Mouse (Mus musculus): ENCODE data around the gene Sec14l4. TPM values are rescaled to one million over a fixed set of nuclear protein-coding genes. Genes with fewer than 3 reads are reported as not detected.

Gene Sec14l4
- polyA plus RNA-seq, 1 experiment from 2014 or later: 6.3 TPM

DNA sequence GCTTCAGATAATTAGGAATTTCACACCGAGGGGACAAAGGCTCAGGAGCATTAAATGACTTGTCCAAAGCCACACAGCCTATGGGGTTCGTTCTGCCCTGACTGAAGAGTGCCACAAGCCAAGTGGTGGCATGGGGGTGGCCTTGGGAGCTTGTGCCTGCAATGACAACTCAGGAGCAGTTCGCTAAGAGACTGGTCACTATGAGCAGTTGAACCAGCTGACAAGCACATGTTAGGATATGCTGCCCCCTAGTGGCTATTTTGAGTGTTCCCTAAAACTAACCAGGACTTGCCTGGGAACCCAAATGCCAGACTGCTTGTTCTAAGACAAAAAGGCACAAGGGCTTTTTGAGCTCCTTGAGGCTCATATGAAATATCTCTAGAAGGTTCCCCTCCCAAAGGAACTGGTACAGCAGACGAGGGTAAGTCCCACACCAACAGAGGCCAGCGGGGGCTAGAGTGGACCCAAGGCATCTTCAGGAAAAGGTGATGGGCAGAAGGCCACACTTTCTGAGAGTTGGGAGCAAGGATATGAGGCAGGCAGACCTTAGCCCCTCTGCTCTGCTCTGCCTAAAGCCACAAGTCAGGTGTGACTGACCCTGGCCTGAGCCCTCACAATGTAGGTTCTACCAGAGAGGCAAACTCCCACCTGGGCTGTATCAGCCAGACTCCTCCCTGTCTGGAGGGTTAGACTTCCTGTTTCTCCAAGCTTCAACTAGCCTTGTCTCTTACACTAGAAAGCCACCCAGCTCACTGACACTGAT is 52.2 kb downstream of the Sec14l4 start:
- H3K36me3 ChIP-seq (ENCODE audit: control insufficient read depth, insufficient read depth): no peaks in the 10 kb centered on the region
- no peaks in the 10 kb centered on the region for H3K27me3 ChIP-seq (ENCODE audit: control insufficient read depth, insufficient read depth, low read depth, low read length)
- H3K4me2 ChIP-seq (ENCODE audit: low read depth, low read length): no peak overlapping the region
- H3K9ac ChIP-seq (ENCODE audit: low read depth, low read length): no peak overlapping the region
- H3K27ac ChIP-seq (ENCODE audit: low read length): no peak overlapping the region
- no peaks in the 10 kb centered on the region for H3K9me3 ChIP-seq (replicated peaks; ENCODE audit: control insufficient read depth, low read length)
- no peak for ATAC-seq (ENCODE audit: low read depth)
- H3K4me3 ChIP-seq (ENCODE audit: low read depth, low read length): no peak overlapping the region
- no peaks in the 10 kb centered on the region for H3K4me1 ChIP-seq (ENCODE audit: control insufficient read depth, low read depth, low read length)
- WGBS (ENCODE audit: insufficient replicate concordance): 30% methylated on average over 5 of the region's 5 CpGs

DNA sequence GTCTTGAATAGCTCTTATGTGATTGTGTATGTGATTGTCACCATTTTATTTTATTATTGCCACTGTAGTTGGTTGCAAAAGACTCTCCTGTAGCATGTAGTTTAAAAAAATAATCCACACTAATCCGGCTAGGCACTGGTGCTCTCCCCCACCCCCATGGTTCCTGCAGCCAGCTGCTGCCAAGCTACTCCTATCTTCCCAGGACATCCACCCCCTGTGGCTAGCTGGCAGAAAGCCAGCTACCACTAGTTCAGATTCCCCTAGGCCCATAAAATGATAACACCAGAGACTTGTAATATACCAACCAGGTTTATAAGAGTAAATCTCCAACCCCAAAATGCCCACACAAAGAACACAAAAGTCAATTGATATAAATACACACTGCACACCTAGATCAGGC is 55.0 kb downstream of the Sec14l4 start:
- Histone ChIP-seq H3K4me2 (ENCODE audit: low read depth, low read length) (no peak overlapping the region), H3K27me3 (ENCODE audit: control insufficient read depth, insufficient read depth, low read depth, low read length) (no peaks in the 10 kb centered on the region), H3K9me3 (replicated peaks; ENCODE audit: control insufficient read depth, low read length) (peaks cover 4% of the 10 kb centered on the region), H3K27ac (ENCODE audit: low read length) (no peak overlapping the region), H3K36me3 (ENCODE audit: control insufficient read depth, insufficient read depth) (peaks cover 5% of the 10 kb centered on the region), H3K9ac (ENCODE audit: low read depth, low read length) (no peak overlapping the region), H3K4me3 (ENCODE audit: low read depth, low read length) (no peak overlapping the region), H3K4me1 (ENCODE audit: control insufficient read depth, low read depth, low read length) (no peaks in the 10 kb centered on the region)
- ATAC-seq (ENCODE audit: low read depth): no peak
- WGBS (ENCODE audit: insufficient replicate concordance): 30% methylated on average over 1 of the region's 1 CpGs

DNA sequence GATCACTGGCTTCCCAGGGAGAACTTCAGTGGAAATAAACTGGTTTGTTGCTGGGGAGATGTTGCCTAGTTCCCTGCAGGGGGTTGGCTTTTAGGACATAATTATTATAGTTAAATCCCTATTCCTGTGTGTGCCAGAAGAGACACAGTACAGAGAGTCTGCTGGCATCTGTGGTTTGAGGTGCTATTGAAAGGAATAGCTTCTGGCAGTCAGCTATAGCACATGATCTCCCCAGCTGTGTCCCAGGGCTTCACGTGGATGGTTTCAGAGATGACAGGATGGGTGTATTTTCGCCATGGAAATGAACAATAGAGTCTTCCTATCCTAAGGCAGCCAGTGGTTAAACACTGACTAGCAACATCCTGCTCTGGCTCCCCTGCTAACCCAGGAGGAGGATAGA is 56.0 kb downstream of the Sec14l4 start:
- no peak overlapping the region for H3K4me3 ChIP-seq (ENCODE audit: low read depth, low read length)
- H3K9me3 ChIP-seq (replicated peaks; ENCODE audit: control insufficient read depth, low read length): peaks cover 4% of the 10 kb centered on the region
- no peak overlapping the region for H3K4me2 ChIP-seq (ENCODE audit: low read depth, low read length)
- H3K27ac ChIP-seq (ENCODE audit: low read length): no peak overlapping the region
- H3K36me3 ChIP-seq (ENCODE audit: control insufficient read depth, insufficient read depth): peaks cover 15% of the 10 kb centered on the region
- no peaks in the 10 kb centered on the region for H3K27me3 ChIP-seq (ENCODE audit: control insufficient read depth, insufficient read depth, low read depth, low read length)
- ATAC-seq (ENCODE audit: low read depth): no peak
- H3K4me1 ChIP-seq (ENCODE audit: control insufficient read depth, low read depth, low read length): no peaks in the 10 kb centered on the region
- no peak overlapping the region for H3K9ac ChIP-seq (ENCODE audit: low read depth, low read length)
- WGBS (ENCODE audit: insufficient replicate concordance): 48% methylated on average over 2 of the region's 2 CpGs

DNA sequence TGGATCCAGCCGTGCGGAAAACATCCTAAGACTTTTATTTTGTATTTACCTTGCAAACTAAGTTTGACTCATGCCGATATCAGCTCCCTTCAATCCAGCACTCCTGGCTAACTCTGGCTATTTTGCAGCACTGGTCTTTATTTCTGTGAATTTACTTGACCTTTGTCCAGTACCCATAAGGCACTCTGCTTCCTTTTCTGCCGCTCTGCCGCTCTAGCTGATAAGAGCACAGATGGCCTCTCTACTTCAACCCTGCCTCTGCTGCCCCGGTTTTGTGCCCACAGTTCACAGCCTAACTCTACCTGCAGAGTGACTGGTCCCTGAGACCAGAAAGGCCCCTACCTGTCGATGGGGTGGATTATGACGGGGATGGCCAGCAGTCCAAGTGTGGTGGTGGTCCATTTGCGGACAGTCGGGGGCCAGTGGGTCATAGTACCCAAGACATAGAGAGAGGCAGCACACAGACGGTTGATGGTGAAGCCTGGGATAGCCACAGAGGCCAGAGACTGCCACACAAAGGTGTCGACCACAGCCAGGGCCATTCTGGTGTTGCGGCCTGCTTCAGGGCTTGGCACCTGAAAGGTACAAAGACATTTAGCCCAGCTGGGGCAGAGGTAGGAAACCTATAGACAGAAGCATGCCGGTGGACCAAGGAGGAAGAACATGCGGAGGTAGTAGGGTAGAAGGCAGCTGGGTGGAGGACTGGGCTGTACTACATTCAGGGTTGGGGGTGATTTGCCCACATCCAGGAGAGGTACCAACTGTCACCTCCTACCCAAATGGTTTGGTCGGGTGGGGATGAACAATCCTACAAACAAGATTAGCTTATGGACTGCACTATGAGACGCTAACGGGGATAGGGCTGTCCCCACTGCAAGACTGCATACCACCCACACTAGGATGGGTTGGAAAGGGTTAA is 62.5 kb downstream of the Sec14l4 start:
- WGBS (ENCODE audit: insufficient replicate concordance): 64% methylated on average over 18 of the region's 18 CpGs
- H3K36me3 ChIP-seq (ENCODE audit: control insufficient read depth, insufficient read depth): peaks cover 23% of the 10 kb centered on the region
- peak overlapping the region; percentile 86 for H3K4me2 ChIP-seq (ENCODE audit: low read depth, low read length)
- H3K9me3 ChIP-seq (replicated peaks; ENCODE audit: control insufficient read depth, low read length): peaks cover 4% of the 10 kb centered on the region
- peak overlapping the region; percentile 20 for H3K27ac ChIP-seq (ENCODE audit: low read length)
- peaks cover 32% of the 10 kb centered on the region for H3K4me1 ChIP-seq (ENCODE audit: control insufficient read depth, low read depth, low read length)
- peak overlapping the region; percentile 76 for H3K9ac ChIP-seq (ENCODE audit: low read depth, low read length)
- no peak for ATAC-seq (ENCODE audit: low read depth)
- H3K27me3 ChIP-seq (ENCODE audit: control insufficient read depth, insufficient read depth, low read depth, low read length): no peaks in the 10 kb centered on the region
- H3K4me3 ChIP-seq (ENCODE audit: low read depth, low read length): peak overlapping the region; percentile 72

DNA sequence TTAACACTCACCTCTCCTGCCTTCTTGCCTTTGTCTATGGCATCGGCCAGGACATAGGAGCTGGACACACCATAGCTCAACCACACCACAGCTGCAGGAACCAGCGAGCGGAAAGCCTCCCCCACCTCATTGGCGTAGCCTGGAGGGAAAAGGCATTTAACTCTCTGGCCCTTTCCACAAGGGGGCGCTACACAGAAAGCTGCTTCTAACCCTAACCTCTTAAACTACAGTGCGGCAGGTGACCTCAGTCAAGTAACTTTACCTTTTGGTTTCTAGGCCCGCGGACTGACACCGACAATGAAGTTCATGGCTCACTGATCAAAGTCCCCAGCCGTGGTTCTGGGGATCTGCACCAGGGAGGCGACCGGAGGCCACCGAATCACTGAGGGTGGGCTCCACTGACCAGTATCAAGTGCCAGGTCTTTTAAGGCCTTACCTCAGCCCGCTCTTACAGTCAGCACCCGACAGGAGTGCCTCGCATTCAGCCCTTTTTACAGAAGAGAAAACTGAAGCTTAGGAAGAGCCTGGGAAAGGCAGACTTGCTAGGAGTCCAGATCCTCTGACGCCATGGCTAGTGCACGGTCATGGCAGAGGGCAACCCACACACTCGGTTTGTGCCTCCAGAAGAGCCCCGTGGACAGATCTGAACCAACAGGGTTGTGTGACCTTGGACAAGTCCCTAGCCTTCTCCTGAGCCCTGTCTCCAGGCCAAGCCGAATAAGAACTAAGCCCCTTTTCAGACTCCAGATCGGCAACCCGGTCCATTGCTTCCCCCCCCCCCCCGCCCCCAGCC is 63.3 kb downstream of the Sec14l4 start:
- Histone ChIP-seq H3K36me3 (ENCODE audit: control insufficient read depth, insufficient read depth) (peaks cover 23% of the 10 kb centered on the region), H3K9me3 (replicated peaks; ENCODE audit: control insufficient read depth, low read length) (peaks cover 4% of the 10 kb centered on the region), H3K27me3 (ENCODE audit: control insufficient read depth, insufficient read depth, low read depth, low read length) (no peaks in the 10 kb centered on the region), H3K27ac (ENCODE audit: low read length) (peak overlapping the region; percentile 81), H3K4me2 (ENCODE audit: low read depth, low read length) (peak overlapping the region; percentile 86), H3K4me3 (ENCODE audit: low read depth, low read length) (peak overlapping the region; percentile 72), H3K9ac (ENCODE audit: low read depth, low read length) (peak overlapping the region; percentile 76), H3K4me1 (ENCODE audit: control insufficient read depth, low read depth, low read length) (peaks cover 32% of the 10 kb centered on the region)
- WGBS (ENCODE audit: insufficient replicate concordance): 2% methylated on average over 22 of the region's 24 CpGs
- ATAC-seq (ENCODE audit: low read depth): no peak

DNA sequence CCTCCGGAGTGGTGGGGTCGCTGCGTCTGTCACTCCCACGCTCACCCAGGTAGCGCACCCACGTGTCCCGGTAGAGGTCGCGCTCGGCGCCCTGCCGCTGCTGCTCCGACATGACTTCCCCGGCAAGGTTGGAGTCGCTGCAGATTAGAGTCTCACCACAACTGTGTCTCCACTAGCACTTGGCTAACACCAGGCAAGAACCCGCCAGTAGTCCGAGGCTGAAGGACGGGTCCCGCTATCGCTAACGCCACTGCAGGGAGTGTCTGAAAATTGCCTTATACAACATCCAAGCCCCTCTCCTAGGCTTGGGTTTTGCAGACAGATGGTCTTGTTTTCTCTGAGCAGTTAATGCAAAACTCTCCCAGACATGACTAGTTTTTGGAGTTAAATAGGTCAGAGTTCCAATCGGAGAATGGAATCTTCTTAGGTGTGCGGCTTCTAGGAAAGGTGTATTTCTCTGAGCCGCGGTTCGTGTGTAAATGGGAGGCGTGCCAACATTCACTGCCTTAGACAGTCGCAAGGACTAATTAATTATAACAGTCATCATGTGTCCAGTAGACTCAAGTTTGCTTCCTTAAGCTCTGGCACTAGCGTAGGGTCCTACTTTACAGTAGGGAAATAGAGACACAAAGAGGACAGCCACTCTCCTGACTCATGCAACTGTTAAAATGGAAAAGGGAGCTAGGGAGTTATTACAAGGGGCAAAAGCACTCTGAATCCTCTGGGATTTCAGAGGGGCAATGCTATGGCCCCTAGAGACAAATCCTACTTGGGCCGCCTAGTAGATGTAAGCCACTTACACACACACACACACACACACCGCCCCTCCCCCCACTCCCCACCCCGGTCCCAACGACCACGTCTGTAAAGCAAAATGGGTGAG is 64.2 kb downstream of the Sec14l4 start, which contains the start of gene Mtfp1:
Mtfp1 (minus strand) TSS at position 275 of the 883 bp plus-strand sequence.
- H3K27ac ChIP-seq (ENCODE audit: low read length): peak within 1 kb of the TSS; percentile 81
- peak within 1 kb of the TSS; percentile 86 for H3K4me2 ChIP-seq (ENCODE audit: low read depth, low read length)
- peaks cover 4% of the 10 kb centered on the region for H3K9me3 ChIP-seq (replicated peaks; ENCODE audit: control insufficient read depth, low read length)
- peaks cover 32% of the 10 kb centered on the region for H3K4me1 ChIP-seq (ENCODE audit: control insufficient read depth, low read depth, low read length)
- H3K4me3 ChIP-seq (ENCODE audit: low read depth, low read length): peak within 1 kb of the TSS; percentile 72
- peaks cover 23% of the 10 kb centered on the region for H3K36me3 ChIP-seq (ENCODE audit: control insufficient read depth, insufficient read depth)
- peak; percentile 10 for ATAC-seq (ENCODE audit: low read depth)
- H3K9ac ChIP-seq (ENCODE audit: low read depth, low read length): peak within 1 kb of the TSS; percentile 76
- H3K27me3 ChIP-seq (ENCODE audit: control insufficient read depth, insufficient read depth, low read depth, low read length): no peaks in the 10 kb centered on the region
- 4% methylated on average over 34 of the region's 34 CpGs for WGBS (ENCODE audit: insufficient replicate concordance)

DNA sequence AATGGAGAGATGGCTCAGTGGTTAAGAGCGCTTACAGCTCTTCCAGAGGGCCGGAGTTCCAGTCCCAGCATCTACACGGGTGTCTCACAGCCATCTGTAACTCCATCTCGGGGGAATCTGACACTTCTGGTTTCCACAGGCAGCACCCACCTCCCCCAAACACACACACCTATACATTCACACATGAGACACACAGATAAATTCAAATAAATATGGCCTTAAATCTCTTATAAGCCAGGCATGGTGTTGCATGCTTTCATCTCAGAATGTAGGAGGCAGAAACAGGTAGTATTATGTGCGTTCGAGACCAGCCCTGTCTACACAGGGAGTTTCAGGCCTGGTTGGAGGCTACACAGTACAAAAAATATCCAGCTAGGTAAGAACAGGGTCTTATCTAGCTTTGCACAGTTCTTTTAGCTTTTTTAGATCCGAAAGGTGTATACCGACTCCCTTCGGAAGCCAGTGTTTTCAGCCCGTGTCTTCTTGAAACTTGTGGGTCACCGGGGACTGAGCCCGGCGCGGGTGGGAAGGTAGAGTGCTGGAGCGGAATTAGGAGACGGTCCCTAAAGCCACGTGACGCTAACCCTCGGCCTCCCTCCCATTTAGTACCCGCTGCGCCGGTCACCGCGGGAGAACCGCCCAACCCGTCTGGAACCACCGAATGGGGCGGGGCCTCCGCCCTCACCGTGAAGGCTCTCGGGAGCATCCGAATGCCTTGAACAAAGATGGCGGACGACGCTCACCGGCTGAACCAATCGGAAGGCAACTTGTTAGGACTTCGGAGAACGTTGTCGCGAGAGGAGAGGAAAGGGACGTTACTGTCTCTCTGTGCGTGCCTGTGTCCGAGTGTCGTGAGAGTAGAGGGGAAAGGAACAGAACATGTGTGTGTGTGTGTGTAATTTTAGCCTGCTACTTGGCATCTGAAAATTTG is 65.1 kb downstream of the Sec14l4 start:
- peak overlapping the region; percentile 89 for H3K27ac ChIP-seq (ENCODE audit: low read length)
- ATAC-seq (ENCODE audit: low read depth): peak; percentile 94
- 3% methylated on average over 45 of the region's 45 CpGs for WGBS (ENCODE audit: insufficient replicate concordance)

More for the DNA sequence above, 65.1 kb downstream of the Sec14l4 start:
- H3K36me3 ChIP-seq (ENCODE audit: control insufficient read depth, insufficient read depth): peaks cover 17% of the 10 kb centered on the region
- peak overlapping the region; percentile 76 for H3K9ac ChIP-seq (ENCODE audit: low read depth, low read length)
- no peaks in the 10 kb centered on the region for H3K9me3 ChIP-seq (replicated peaks; ENCODE audit: control insufficient read depth, low read length)
- peak overlapping the region; percentile 72 for H3K4me3 ChIP-seq (ENCODE audit: low read depth, low read length)
- no peaks in the 10 kb centered on the region for H3K27me3 ChIP-seq (ENCODE audit: control insufficient read depth, insufficient read depth, low read depth, low read length)
- peak overlapping the region; percentile 86 for H3K4me2 ChIP-seq (ENCODE audit: low read depth, low read length)
- H3K4me1 ChIP-seq (ENCODE audit: control insufficient read depth, low read depth, low read length): peaks cover 32% of the 10 kb centered on the region
